Mouse (Mus musculus): ENCODE data around the gene Guca1b. TPM values are rescaled to one million over a fixed set of nuclear protein-coding genes. Genes with fewer than 3 reads are reported as not detected.
"Not testable (repeated sequence)": the region's sequence is repeated elsewhere in the genome, so short reads cannot be mapped to it uniquely, and the experiment has no call there.

Guca1b gene
- polyA plus RNA-seq, 1 experiment, result 0.20 TPM

DNA sequence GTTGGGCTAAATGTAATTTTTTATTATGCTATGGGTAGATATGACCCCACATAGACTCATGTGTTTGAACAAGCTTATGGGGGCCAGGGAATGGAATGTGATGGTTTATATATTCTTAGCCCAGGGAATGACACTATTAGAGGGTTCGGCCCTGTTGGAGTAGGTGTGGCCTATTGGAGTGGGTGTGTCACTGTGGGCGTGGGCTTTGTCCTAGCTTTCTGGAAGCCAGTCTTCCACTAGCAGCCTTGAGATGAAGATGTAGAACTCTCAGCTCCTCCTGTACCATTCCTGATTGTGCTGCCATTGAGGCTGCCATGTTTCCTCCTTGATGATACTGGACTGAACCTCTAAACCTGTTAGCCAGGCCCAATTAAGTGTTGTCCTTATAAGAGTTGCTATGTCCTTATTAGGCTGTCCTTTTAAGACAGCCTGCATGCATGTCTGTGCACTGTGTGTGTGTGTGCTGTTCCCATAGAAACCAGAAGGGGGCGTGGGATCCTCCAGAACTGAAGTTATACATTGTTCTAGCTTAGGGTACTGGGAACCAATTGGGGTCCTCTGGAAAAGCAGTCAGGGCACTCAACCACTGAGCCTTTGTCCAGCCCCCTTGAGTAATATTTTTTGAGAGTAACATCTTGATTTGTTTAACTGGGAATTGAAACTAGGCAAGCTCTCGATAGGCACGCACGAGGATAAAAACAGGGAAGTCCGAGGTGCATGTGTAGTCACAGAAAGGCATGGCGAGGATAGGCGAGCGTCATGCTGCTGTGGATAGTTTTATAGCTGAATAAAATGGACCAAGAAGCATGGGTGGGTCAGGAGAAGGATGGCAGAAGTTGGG, 22.7 kb downstream of the Guca1b start:
- Histone ChIP-seq H3K4me3 (no peak overlapping the region), H3ac (ENCODE audit: control insufficient read depth, insufficient read length) (no peak overlapping the region), H3K4me2 (ENCODE audit: low read depth) (no peak overlapping the region), H3K36me3 (ENCODE audit: control insufficient read depth, insufficient read depth) (no peaks in the 10 kb centered on the region), H3K79me2 (ENCODE audit: control insufficient read depth, insufficient read depth) (no peaks in the 10 kb centered on the region), H3K27me3 (ENCODE audit: control insufficient read depth, insufficient read depth, insufficient read length) (peaks cover 53% of the 10 kb centered on the region)
- TF ChIP-seq TCF3 (IDR thresholded peaks at IDR 0.05; ENCODE audit: insufficient read length, low read depth) (no peak), POLR2AphosphoS2 (IDR thresholded peaks at IDR 0.05; ENCODE audit: insufficient read length, low read depth) (no peak), USF1 (IDR thresholded peaks at IDR 0.05; ENCODE audit: low read depth) (no peak), POLR2A (IDR thresholded peaks at IDR 0.05; ENCODE audit: insufficient read length, low read depth) (no peak), MAX (IDR thresholded peaks at IDR 0.05; ENCODE audit: low read depth) (no peak), E2F4 (IDR thresholded peaks at IDR 0.05; ENCODE audit: insufficient read depth) (no peak), MYOD1 (IDR thresholded peaks at IDR 0.05; ENCODE audit: control insufficient read depth in 1 of 3, insufficient read length in 2 of 3, low read depth in 2 of 3) (no peak), MYOG (IDR thresholded peaks at IDR 0.05; ENCODE audit: control insufficient read depth in 1 of 3, insufficient read depth in 1 of 3, insufficient read length in 2 of 3, low read depth in 2 of 3) (no peak), REST (IDR thresholded peaks at IDR 0.05; ENCODE audit: insufficient read depth, insufficient read length) (no peak), CEBPB (IDR thresholded peaks at IDR 0.05; ENCODE audit: insufficient read depth, poor library complexity, severe bottlenecking) (no peak), TCF12 (IDR thresholded peaks at IDR 0.05; ENCODE audit: insufficient read depth, poor library complexity, severe bottlenecking) (no peak), SRF (IDR thresholded peaks at IDR 0.05; ENCODE audit: control insufficient read depth, insufficient read length, low read depth) (no peak)

GRCm38 (mm10) chr17:47408558-47408898, 23.3 kb downstream of the Guca1b start:
- H3K79me2 ChIP-seq (ENCODE audit: control insufficient read depth, insufficient read depth), result no peaks in the 10 kb centered on the region
- H3K4me2 ChIP-seq (ENCODE audit: low read depth), result no peak overlapping the region
- peaks cover 59% of the 10 kb centered on the region for H3K27me3 ChIP-seq (ENCODE audit: control insufficient read depth, insufficient read depth, insufficient read length)
- H3ac ChIP-seq (ENCODE audit: control insufficient read depth, insufficient read length), result no peak overlapping the region
- no peaks in the 10 kb centered on the region for H3K36me3 ChIP-seq (ENCODE audit: control insufficient read depth, insufficient read depth)
- no peak overlapping the region for H3K4me3 ChIP-seq
- TF ChIP-seq POLR2AphosphoS2 (IDR thresholded peaks at IDR 0.05; ENCODE audit: insufficient read length, low read depth) (no peak), CEBPB (IDR thresholded peaks at IDR 0.05; ENCODE audit: insufficient read depth, poor library complexity, severe bottlenecking) (no peak), POLR2A (IDR thresholded peaks at IDR 0.05; ENCODE audit: insufficient read length, low read depth) (no peak), REST (IDR thresholded peaks at IDR 0.05; ENCODE audit: insufficient read depth, insufficient read length) (no peak), SRF (IDR thresholded peaks at IDR 0.05; ENCODE audit: control insufficient read depth, insufficient read length, low read depth) (no peak), TCF3 (IDR thresholded peaks at IDR 0.05; ENCODE audit: insufficient read length, low read depth) (no peak), MYOG (IDR thresholded peaks at IDR 0.05; ENCODE audit: control insufficient read depth in 1 of 3, insufficient read depth in 1 of 3, insufficient read length in 2 of 3, low read depth in 2 of 3) (no peak)

DNA sequence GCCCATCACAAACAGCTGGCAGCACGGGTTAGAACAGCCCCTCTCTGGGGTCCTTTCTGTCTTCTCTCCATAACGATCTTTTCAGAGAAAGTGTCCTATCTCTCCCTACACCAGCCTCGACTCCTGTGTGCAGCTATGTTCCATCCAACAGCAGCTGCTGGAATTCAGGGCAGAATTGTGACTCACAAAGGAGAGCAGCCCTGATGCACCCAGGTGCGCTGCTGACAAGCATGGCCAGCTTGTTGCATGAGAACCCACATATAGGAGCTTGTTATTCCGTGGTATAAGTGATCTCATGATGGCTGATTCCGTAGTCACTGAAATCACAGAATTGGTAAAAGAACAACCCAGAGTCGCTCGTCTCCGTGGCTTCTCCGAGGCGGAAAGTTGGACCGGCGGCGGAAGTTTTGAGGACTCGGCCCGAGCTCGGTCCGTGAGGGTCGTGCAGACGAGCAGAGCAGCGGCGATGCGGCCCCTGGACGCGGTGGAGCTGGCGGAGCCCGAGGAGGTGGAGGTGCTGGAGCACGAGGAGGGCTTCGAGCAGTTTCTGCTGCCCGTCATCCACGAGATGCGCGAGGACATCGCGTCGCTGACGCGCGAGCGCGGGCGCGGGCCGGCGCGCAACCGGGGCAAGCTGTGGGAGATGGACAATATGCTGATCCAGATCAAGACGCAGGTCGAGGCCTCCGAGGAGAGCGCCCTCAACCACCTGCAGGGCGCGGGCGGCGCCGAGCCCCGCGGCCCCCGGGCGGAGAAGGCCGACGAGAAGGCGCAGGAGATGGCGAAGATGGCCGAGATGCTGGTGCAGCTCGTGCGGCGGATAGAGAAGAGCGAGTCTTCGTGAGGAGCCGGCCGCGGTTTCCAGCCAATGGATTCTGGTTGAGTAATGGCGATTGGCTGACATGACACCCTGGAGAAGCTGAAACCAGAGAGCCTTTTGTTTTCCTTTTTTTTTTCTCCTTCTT, 25.0 kb downstream of the Guca1b start:
- not testable (repeated sequence) for H3K4me3 ChIP-seq; H3K36me3 ChIP-seq (ENCODE audit: control insufficient read depth, insufficient read depth); H3K4me2 ChIP-seq (ENCODE audit: low read depth); H3ac ChIP-seq (ENCODE audit: control insufficient read depth, insufficient read length); H3K79me2 ChIP-seq (ENCODE audit: control insufficient read depth, insufficient read depth)
- H3K27me3 ChIP-seq (ENCODE audit: control insufficient read depth, insufficient read depth, insufficient read length), result peaks cover 57% of the 10 kb centered on the region

GRCm38 (mm10) chr17:47420195-47420594, 35.0 kb downstream of the Guca1b start:
- Histone ChIP-seq H3K4me3 (no peak overlapping the region), H3K4me2 (ENCODE audit: low read depth) (no peak overlapping the region), H3K27me3 (ENCODE audit: control insufficient read depth, insufficient read depth, insufficient read length) (peaks cover 11% of the 10 kb centered on the region), H3K79me2 (ENCODE audit: control insufficient read depth, insufficient read depth) (no peaks in the 10 kb centered on the region), H3K36me3 (ENCODE audit: control insufficient read depth, insufficient read depth) (no peaks in the 10 kb centered on the region), H3ac (ENCODE audit: control insufficient read depth, insufficient read length) (no peak overlapping the region)
- no peak for TF ChIP-seq CEBPB (IDR thresholded peaks at IDR 0.05; ENCODE audit: insufficient read depth, poor library complexity, severe bottlenecking)
- no peak for TF ChIP-seq MYOD1 (IDR thresholded peaks at IDR 0.05; ENCODE audit: control insufficient read depth in 1 of 3, insufficient read length in 2 of 3, low read depth in 2 of 3)
- TF ChIP-seq TCF12 (IDR thresholded peaks at IDR 0.05; ENCODE audit: insufficient read depth, poor library complexity, severe bottlenecking), result no peak
- no peak for TF ChIP-seq MYOG (IDR thresholded peaks at IDR 0.05; ENCODE audit: control insufficient read depth in 1 of 3, insufficient read depth in 1 of 3, insufficient read length in 2 of 3, low read depth in 2 of 3)
- TF ChIP-seq MAX (IDR thresholded peaks at IDR 0.05; ENCODE audit: low read depth), result no peak
- no peak for TF ChIP-seq REST (IDR thresholded peaks at IDR 0.05; ENCODE audit: insufficient read depth, insufficient read length)
- no peak for TF ChIP-seq E2F4 (IDR thresholded peaks at IDR 0.05; ENCODE audit: insufficient read depth)
- no peak for TF ChIP-seq USF1 (IDR thresholded peaks at IDR 0.05; ENCODE audit: low read depth)
- no peak for TF ChIP-seq TCF3 (IDR thresholded peaks at IDR 0.05; ENCODE audit: insufficient read length, low read depth)
- no peak for TF ChIP-seq POLR2A (IDR thresholded peaks at IDR 0.05; ENCODE audit: insufficient read length, low read depth)
- no peak for TF ChIP-seq SRF (IDR thresholded peaks at IDR 0.05; ENCODE audit: control insufficient read depth, insufficient read length, low read depth)
- TF ChIP-seq POLR2AphosphoS2 (IDR thresholded peaks at IDR 0.05; ENCODE audit: insufficient read length, low read depth), result no peak
